Mouse (Mus musculus): ENCODE data around the gene Snai3. TPM values are rescaled to one million over a fixed set of nuclear protein-coding genes. Genes with fewer than 3 reads are reported as not detected.

Snai3 gene
- polyA plus RNA-seq (2014; fragmentation: Nextera tagmentation; extraction: Ambion mirVana) = not detected in 2 replicates

DNA sequence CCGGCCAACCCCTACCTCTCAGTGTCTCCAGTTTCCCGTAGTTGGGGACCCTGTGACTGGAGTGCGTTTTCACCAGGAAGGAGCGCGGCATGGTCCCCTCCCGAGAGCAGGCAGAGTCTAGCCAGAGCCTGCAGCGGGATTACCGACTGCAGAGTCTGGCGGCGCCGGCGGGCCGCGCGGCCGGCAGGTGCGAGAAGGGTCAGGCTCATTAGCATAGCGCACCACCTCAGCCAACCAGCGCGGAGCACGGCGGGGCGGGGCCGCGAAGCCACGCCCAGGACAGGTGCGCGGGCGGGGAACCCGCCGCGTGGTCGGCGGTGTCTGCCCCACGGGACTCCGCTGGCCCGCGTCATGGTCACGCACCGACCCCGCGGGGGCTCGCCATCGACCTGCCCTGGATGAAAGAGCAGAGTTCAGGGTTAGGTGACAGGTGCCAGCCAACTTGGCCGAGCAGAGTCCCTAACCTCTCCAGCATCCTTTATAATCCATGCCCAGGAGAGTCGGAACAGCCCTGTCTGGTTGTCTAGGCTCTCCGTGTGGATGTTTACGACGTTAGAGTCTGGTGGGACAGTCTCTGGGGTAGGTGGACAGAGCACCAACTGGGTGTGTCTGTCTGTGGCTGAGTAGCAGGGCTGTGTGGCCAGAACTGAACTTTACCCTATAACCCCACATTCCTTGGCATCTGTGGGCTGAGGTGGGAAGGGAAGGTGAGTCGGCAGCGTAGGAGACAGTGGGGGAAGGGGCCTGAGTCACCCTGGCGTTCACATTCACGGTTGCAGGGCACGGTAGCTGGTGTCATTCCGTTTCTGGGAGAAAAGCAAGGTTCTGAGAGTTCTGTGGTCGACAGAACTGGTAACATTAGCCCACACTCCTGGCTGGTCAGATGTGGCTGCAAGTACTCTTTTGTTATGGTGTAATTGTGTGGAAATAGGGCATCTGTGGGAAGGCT lies at the start of gene Snai3:
TSS of gene Snai3 (minus strand) at position 210 of the 949 bp plus-strand sequence.
- H3K27me3 ChIP-seq (ENCODE audit: control insufficient read depth, insufficient read depth, low read length) = peaks cover 41% of the 10 kb centered on the region
- H3K4me3 ChIP-seq (replicated peaks; ENCODE audit: low read depth, low read length) = peak within 1 kb of the TSS; percentile 31
- no peak within 1 kb of the TSS for H3K27ac ChIP-seq (replicated peaks; ENCODE audit: low read depth, low read length)
- H3K9ac ChIP-seq (replicated peaks; ENCODE audit: low read length) = peak within 1 kb of the TSS; percentile 16; the same call in 1 of the 2 replicates
- 4% methylated on average over 56 of the region's 56 CpGs for WGBS
- peak within 1 kb of the TSS; percentile 61 for H3K4me2 ChIP-seq (ENCODE audit: low read length)
- H3K36me3 ChIP-seq (ENCODE audit: control insufficient read depth, insufficient read depth, low read length) = peaks cover under 1% of the 10 kb centered on the region
- DNase-seq = peak; percentile 54
- H3K9me3 ChIP-seq (ENCODE audit: control insufficient read depth, low read length) = no peaks in the 10 kb centered on the region
- no peak for ATAC-seq (ENCODE audit: low FRiP score, low TSS enrichment)
- H3K4me1 ChIP-seq (ENCODE audit: control insufficient read depth, insufficient read depth, low read length) = peaks cover 6% of the 10 kb centered on the region; the same call in 1 of the 2 replicates

DNA sequence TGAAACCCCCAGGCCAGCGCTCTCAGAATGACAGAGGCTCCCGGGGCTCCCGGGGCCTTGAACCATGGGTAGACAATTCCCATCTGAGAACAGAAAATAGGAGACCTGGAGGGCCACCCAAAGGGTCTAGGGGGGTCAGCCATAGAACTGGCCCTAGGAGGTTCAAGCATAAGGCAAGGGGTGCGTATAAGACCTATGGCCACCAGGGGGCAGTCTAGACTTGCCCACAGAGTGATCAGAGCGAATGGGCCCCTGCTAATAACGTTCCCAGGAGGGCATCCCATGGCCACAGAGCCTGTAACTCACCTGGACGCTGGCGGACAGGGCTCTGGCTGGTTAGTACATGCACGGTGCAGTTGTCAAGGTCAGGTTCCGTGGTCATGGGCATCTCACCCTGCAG lies 40.3 kb upstream of the Snai3 start:
- no peaks in the 10 kb centered on the region for H3K27me3 ChIP-seq (ENCODE audit: control insufficient read depth, insufficient read depth, low read length)
- H3K27ac ChIP-seq (replicated peaks; ENCODE audit: low read depth, low read length) = no peak overlapping the region
- 34% methylated on average over 10 of the region's 10 CpGs for WGBS
- no peak overlapping the region for H3K9ac ChIP-seq (replicated peaks; ENCODE audit: low read length)
- no peaks in the 10 kb centered on the region for H3K4me1 ChIP-seq (ENCODE audit: control insufficient read depth, insufficient read depth, low read length)
- H3K9me3 ChIP-seq (ENCODE audit: control insufficient read depth, low read length) = no peaks in the 10 kb centered on the region
- no peaks in the 10 kb centered on the region for H3K36me3 ChIP-seq (ENCODE audit: control insufficient read depth, insufficient read depth, low read length)
- DNase-seq (peak; percentile 92), ATAC-seq (ENCODE audit: low FRiP score, low TSS enrichment) (no peak)
- no peak overlapping the region for H3K4me3 ChIP-seq (replicated peaks; ENCODE audit: low read depth, low read length)
- no peak overlapping the region for H3K4me2 ChIP-seq (ENCODE audit: low read length)

DNA sequence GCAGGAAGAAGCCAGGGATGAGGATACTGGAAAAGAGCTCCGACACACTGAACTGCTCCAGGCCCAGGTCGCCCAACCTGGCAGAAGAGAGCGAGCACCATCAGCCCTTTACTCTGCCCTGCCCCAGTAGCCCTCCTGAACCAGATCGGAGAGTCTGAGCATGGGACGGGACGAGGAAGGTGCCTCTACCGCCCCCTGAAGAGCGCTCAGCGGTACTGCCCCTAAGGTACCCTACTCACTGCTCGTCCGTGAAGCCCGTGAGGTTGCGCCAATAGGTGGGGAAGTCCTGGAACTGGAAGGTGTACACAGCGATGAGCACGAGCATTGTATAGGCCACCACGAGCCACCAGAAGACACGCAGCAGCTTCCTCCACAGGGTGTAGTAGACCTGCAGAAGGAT lies 37.4 kb upstream of the Snai3 start:
- WGBS = 60% methylated on average over 17 of the region's 17 CpGs
- Histone ChIP-seq H3K4me3 (replicated peaks; ENCODE audit: low read depth, low read length) (no peak overlapping the region), H3K9ac (replicated peaks; ENCODE audit: low read length) (no peak overlapping the region), H3K4me1 (ENCODE audit: control insufficient read depth, insufficient read depth, low read length) (no peaks in the 10 kb centered on the region), H3K27ac (replicated peaks; ENCODE audit: low read depth, low read length) (no peak overlapping the region), H3K9me3 (ENCODE audit: control insufficient read depth, low read length) (no peaks in the 10 kb centered on the region), H3K36me3 (ENCODE audit: control insufficient read depth, insufficient read depth, low read length) (no peaks in the 10 kb centered on the region), H3K4me2 (ENCODE audit: low read length) (no peak overlapping the region), H3K27me3 (ENCODE audit: control insufficient read depth, insufficient read depth, low read length) (no peaks in the 10 kb centered on the region)
- DNase-seq (no peak), ATAC-seq (ENCODE audit: low FRiP score, low TSS enrichment) (no peak)

DNA sequence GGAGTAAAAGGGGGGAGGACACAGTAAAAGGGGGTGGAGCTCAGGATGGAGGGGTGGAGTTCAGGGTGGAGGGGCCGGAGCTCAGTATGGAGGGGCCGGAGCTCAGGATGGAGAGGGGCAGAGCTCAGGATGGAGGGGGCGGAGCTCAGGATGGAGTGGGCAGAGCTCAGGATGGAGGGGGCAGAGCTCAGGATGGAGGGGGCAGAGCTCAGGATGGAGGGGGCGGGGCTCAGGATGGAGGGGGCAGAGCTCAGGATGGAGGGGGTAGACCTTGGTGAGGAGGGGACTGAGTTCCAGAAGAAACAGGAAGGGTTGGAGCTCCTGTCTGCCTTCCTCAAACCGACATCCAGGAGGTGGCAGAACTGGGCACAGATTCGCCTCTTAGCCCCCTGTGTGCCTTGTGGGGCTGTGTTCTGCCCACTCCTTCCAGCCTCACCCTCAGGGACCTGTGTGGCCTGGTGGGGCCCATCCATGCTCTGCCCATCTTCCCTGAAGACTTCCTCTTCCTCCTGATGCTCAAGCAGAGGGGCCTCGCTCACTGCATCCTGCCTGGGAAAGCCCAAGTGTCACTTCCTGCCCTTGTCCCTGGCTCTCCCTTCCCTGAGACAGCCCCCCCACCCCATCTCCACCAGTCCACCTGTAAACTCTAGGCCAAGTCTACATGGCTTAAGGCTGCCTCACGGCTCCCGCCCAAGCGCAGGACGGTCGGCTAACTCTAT lies 36.6 kb upstream of the Snai3 start:
- H3K4me2 ChIP-seq (ENCODE audit: low read length) = no peak overlapping the region
- H3K4me1 ChIP-seq (ENCODE audit: control insufficient read depth, insufficient read depth, low read length) = no peaks in the 10 kb centered on the region
- 82% methylated on average over 12 of the region's 12 CpGs for WGBS
- no peaks in the 10 kb centered on the region for H3K9me3 ChIP-seq (ENCODE audit: control insufficient read depth, low read length)
- no peaks in the 10 kb centered on the region for H3K36me3 ChIP-seq (ENCODE audit: control insufficient read depth, insufficient read depth, low read length)
- no peak overlapping the region for H3K9ac ChIP-seq (replicated peaks; ENCODE audit: low read length)
- H3K27me3 ChIP-seq (ENCODE audit: control insufficient read depth, insufficient read depth, low read length) = no peaks in the 10 kb centered on the region
- ATAC-seq (ENCODE audit: low FRiP score, low TSS enrichment) (no peak), DNase-seq (no peak)
- H3K4me3 ChIP-seq (replicated peaks; ENCODE audit: low read depth, low read length) = no peak overlapping the region
- no peak overlapping the region for H3K27ac ChIP-seq (replicated peaks; ENCODE audit: low read depth, low read length)

DNA sequence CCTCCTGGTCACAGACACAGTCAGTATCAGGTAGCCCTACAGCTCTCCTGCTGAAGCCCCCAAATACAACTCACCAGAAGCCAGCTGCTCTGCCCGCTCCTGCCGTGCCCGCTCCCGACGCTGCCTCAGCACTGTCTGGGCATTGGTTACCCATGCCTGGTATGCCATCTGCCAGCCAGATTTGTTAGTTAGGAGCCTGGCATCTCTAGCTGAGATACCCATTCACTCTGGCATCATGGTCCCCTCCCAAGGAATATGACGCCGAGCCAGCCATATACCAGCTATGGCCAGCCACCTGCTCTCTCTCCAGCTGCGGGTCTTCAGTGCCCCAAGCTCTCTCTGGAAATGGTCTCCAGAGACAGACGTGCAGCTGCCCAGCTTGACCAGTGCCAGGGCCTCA lies 27.9 kb upstream of the Snai3 start:
- Histone ChIP-seq H3K36me3 (ENCODE audit: control insufficient read depth, insufficient read depth, low read length) (peaks cover 11% of the 10 kb centered on the region), H3K9ac (replicated peaks; ENCODE audit: low read length) (no peak overlapping the region), H3K27me3 (ENCODE audit: control insufficient read depth, insufficient read depth, low read length) (no peaks in the 10 kb centered on the region), H3K4me3 (replicated peaks; ENCODE audit: low read depth, low read length) (no peak overlapping the region), H3K4me1 (ENCODE audit: control insufficient read depth, insufficient read depth, low read length) (no peaks in the 10 kb centered on the region), H3K27ac (replicated peaks; ENCODE audit: low read depth, low read length) (no peak overlapping the region), H3K9me3 (ENCODE audit: control insufficient read depth, low read length) (no peaks in the 10 kb centered on the region), H3K4me2 (ENCODE audit: low read length) (no peak overlapping the region)
- WGBS = 90% methylated on average over 9 of the region's 9 CpGs
- ATAC-seq (ENCODE audit: low FRiP score, low TSS enrichment) = no peak
- DNase-seq = no peak

DNA sequence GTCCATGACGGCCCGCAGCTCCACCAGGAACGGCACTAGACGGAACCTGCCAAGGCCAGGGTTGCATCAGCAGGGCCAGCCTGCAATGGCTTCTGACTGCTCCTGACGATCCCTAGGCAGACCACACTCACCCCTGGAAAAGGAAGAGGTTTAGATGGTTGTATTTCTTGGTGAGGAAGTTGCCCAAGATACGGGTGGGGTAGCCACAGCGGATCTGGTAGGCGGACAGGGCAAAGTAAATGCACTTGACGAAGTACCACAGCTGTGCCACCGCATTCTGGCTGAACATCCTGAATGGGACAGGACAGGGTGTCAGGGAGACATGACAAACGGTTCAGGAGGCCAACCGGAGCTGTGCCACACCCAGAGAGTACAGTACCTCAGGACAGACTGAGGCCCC lies 24.3 kb upstream of the Snai3 start:
- DNase-seq (no peak), ATAC-seq (ENCODE audit: low FRiP score, low TSS enrichment) (no peak)
- Histone ChIP-seq H3K4me1 (ENCODE audit: control insufficient read depth, insufficient read depth, low read length) (no peaks in the 10 kb centered on the region), H3K4me2 (ENCODE audit: low read length) (no peak overlapping the region), H3K9me3 (ENCODE audit: control insufficient read depth, low read length) (no peaks in the 10 kb centered on the region), H3K9ac (replicated peaks; ENCODE audit: low read length) (no peak overlapping the region), H3K27me3 (ENCODE audit: control insufficient read depth, insufficient read depth, low read length) (no peaks in the 10 kb centered on the region), H3K36me3 (ENCODE audit: control insufficient read depth, insufficient read depth, low read length) (peaks cover 41% of the 10 kb centered on the region), H3K27ac (replicated peaks; ENCODE audit: low read depth, low read length) (no peak overlapping the region), H3K4me3 (replicated peaks; ENCODE audit: low read depth, low read length) (no peak overlapping the region)
- WGBS = 93% methylated on average over 12 of the region's 12 CpGs

DNA sequence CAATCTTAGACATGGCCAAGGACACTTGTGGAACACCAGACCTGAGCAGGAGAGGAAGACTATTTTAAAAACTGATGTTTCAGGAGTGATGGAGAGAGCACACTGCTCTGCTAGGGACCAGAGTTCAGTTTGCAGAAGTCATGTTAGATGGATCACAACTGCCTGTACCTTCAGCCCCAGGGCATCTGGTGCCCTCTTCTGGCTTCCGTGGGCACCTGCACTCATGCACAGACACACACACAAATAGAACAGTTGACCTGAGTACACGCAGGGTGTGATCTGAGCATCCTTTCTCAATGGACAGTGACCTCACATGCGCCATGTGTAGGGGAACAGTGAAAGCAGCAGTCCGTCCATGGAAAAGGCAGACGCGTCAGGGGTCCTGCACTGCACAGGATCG lies 23.3 kb upstream of the Snai3 start:
- no peak for ATAC-seq (ENCODE audit: low FRiP score, low TSS enrichment)
- H3K36me3 ChIP-seq (ENCODE audit: control insufficient read depth, insufficient read depth, low read length) = peaks cover 51% of the 10 kb centered on the region
- 95% methylated on average over 7 of the region's 7 CpGs for WGBS
- H3K27ac ChIP-seq (replicated peaks; ENCODE audit: low read depth, low read length) = no peak overlapping the region
- no peak overlapping the region for H3K9ac ChIP-seq (replicated peaks; ENCODE audit: low read length)
- no peaks in the 10 kb centered on the region for H3K9me3 ChIP-seq (ENCODE audit: control insufficient read depth, low read length)
- H3K4me3 ChIP-seq (replicated peaks; ENCODE audit: low read depth, low read length) = no peak overlapping the region
- H3K4me1 ChIP-seq (ENCODE audit: control insufficient read depth, insufficient read depth, low read length) = no peaks in the 10 kb centered on the region
- H3K27me3 ChIP-seq (ENCODE audit: control insufficient read depth, insufficient read depth, low read length) = no peaks in the 10 kb centered on the region
- DNase-seq = no peak
- H3K4me2 ChIP-seq (ENCODE audit: low read length) = no peak overlapping the region

DNA sequence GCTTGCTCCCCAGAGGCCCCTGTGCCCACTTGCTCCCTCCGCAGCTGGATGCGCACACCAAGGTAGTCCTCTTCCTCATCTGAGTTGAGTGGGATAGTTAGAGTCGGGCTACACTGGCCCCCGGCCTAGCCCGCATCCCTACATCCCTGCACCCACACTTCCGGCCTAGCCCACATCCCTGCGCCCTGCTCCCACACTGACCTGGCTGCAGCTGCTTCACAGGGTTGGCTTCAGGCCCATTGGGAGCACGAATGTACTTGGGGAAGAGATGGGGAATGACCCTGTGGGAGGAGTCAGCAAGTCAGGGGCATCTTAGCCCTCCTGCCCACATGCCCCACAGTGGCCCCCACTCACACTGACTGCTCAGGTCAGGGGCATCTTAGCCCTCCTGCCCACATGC lies 21.9 kb upstream of the Snai3 start:
- ATAC-seq (ENCODE audit: low FRiP score, low TSS enrichment) = 0 out of 2 replicates have a peak, but pooled peaks have one; percentile 17
- 97% methylated on average over 8 of the region's 8 CpGs for WGBS
- H3K36me3 ChIP-seq (ENCODE audit: control insufficient read depth, insufficient read depth, low read length) = peaks cover 65% of the 10 kb centered on the region

More for the DNA sequence above, 21.9 kb upstream of the Snai3 start:
- H3K9me3 ChIP-seq (ENCODE audit: control insufficient read depth, low read length) = no peaks in the 10 kb centered on the region
- no peak overlapping the region for H3K4me3 ChIP-seq (replicated peaks; ENCODE audit: low read depth, low read length)
- H3K4me2 ChIP-seq (ENCODE audit: low read length) = no peak overlapping the region
- no peak overlapping the region for H3K9ac ChIP-seq (replicated peaks; ENCODE audit: low read length)
- H3K27me3 ChIP-seq (ENCODE audit: control insufficient read depth, insufficient read depth, low read length) = no peaks in the 10 kb centered on the region
- H3K27ac ChIP-seq (replicated peaks; ENCODE audit: low read depth, low read length) = no peak overlapping the region
- H3K4me1 ChIP-seq (ENCODE audit: control insufficient read depth, insufficient read depth, low read length) = no peaks in the 10 kb centered on the region
- no peak for DNase-seq

All from midbrain, embryonic 14.5 days (tissue).